Mouse (Mus musculus): ENCODE measurements at regions not wholly inside any gene's neighbourhood (a gene's known extent, or its start where the extent isn't known, plus 50 kb on each side); places are given as distances from the start of the nearest gene placed in this dataset.
"Not testable (repeated sequence)": the region's sequence is repeated elsewhere in the genome, so short reads cannot be mapped to it uniquely, and the experiment has no call there.

GRCm38 (mm10) chr15:25245631-25246030, 167.9 kb downstream of the Basp1 start:
- no peak for DNase-seq

GRCm38 (mm10) chr15:25237665-25238664, 175.6 kb downstream of the Basp1 start:
- no peak for DNase-seq

GRCm38 (mm10) chr15:25236191-25236723, 177.3 kb downstream of the Basp1 start:
- DNase-seq = no peak

GRCm38 (mm10) chr15:25234064-25234700, 179.4 kb downstream of the Basp1 start:
- DNase-seq = no peak

- no peak for DNase-seq
These were observed 183.4 kb downstream of the Basp1 start for GRCm38 (mm10) chr15:25230213-25230612.

GRCm38 (mm10) chr15:25229807-25230206, 183.8 kb downstream of the Basp1 start:
- DNase-seq = no peak

- no peak for DNase-seq
These were observed 186.1 kb downstream of the Basp1 start for GRCm38 (mm10) chr15:25227496-25227895.

- DNase-seq = no peak
These were observed 187.6 kb downstream of the Basp1 start for GRCm38 (mm10) chr15:25225936-25226335.

GRCm38 (mm10) chr15:25225431-25225830, 188.1 kb downstream of the Basp1 start:
- DNase-seq = no peak

- no peak for DNase-seq
These were observed 191.8 kb downstream of the Basp1 start for GRCm38 (mm10) chr15:25221749-25222148.

GRCm38 (mm10) chr15:25216375-25216774, 197.2 kb downstream of the Basp1 start:
- no peak for DNase-seq

GRCm38 (mm10) chr15:25202097-25202496, 211.5 kb downstream of the Basp1 start:
- DNase-seq = no peak

- DNase-seq = not testable (repeated sequence)
These were observed 213.3 kb downstream of the Basp1 start for GRCm38 (mm10) chr15:25200249-25200648.

GRCm38 (mm10) chr15:25187881-25188326, 225.7 kb downstream of the Basp1 start:
- no peak for DNase-seq

GRCm38 (mm10) chr15:25172755-25173154, 240.8 kb downstream of the Basp1 start:
- DNase-seq = no peak

GRCm38 (mm10) chr15:25146371-25146770, 267.2 kb downstream of the Basp1 start:
- DNase-seq = no peak

- DNase-seq = no peak
These were observed 269.3 kb downstream of the Basp1 start for GRCm38 (mm10) chr15:25144228-25144627.

- no peak for DNase-seq
These were observed 273.0 kb downstream of the Basp1 start for GRCm38 (mm10) chr15:25140389-25141181.

- DNase-seq = no peak
These were observed 276.5 kb downstream of the Basp1 start for GRCm38 (mm10) chr15:25137091-25137490.

- no peak for DNase-seq
These were observed 277.9 kb downstream of the Basp1 start for GRCm38 (mm10) chr15:25135471-25136262.

GRCm38 (mm10) chr15:25130096-25130495, 283.5 kb downstream of the Basp1 start:
- DNase-seq = no peak
